Mouse (Mus musculus) lung, postnatal 0 days (tissue): ENCODE measurements around the gene Cttn. TPM values are rescaled to one million over a fixed set of nuclear protein-coding genes. Genes with fewer than 3 reads are reported as not detected.
A peak's percentile ranks its signal among the peaks of the same experiment; 100 is the strongest.

Experiments used
- ATAC-seq: fragments of 200-750 bp; cut with Nextera tagmentation; 2 replicates; pipeline ENCODE4 v1.8.0; 2017; ENCODE audit warnings: moderate library complexity
- DNase-seq: peaks from one replicate; pipeline ENCODE4 v3.0.0-alpha.2; 2016; ENCODE audit warnings: low spot score
- H3K27ac ChIP-seq: fragments of 300-500 bp; sonication (generic); 2 replicates; pipeline ENCODE4 v1.5.1; 2014; ENCODE audit warnings: antibody characterized with exemption, mild to moderate bottlenecking, low read length, mixed read lengths
- H3K27me3 ChIP-seq: fragments of 300-500 bp; sonication (generic); replicated peaks from 2 replicates; pipeline ENCODE4 v1.6.1; 2014; ENCODE audit warnings: low read length, mixed read lengths; ENCODE audit not compliant: insufficient read depth
- H3K36me3 ChIP-seq: fragments of 300-500 bp; sonication (generic); 2 replicates; pipeline ENCODE4 v1.6.1; 2014; ENCODE audit warnings: low read length, mixed read lengths; ENCODE audit not compliant: insufficient read depth
- H3K4me1 ChIP-seq: fragments of 300-500 bp; sonication (generic); 2 replicates; pipeline ENCODE4 v1.6.1; 2014; ENCODE audit warnings: antibody characterized with exemption, low read depth, low read length, mixed read lengths; ENCODE audit not compliant: insufficient read depth
- H3K4me2 ChIP-seq: fragments of 300-500 bp; sonication (generic); replicated peaks from 2 replicates; pipeline ENCODE4 v1.6.1; 2014; ENCODE audit warnings: low read depth, mild to moderate bottlenecking, low read length, moderate library complexity, mixed read lengths
- H3K4me3 ChIP-seq: fragments of 300-500 bp; sonication (generic); 2 replicates; pipeline ENCODE4 v1.5.1; 2014; ENCODE audit warnings: low read depth, low read length
- H3K9ac ChIP-seq: fragments of 300-500 bp; sonication (generic); replicated peaks from 2 replicates; pipeline ENCODE4 v1.6.1; 2014; ENCODE audit warnings: low read depth, mild to moderate bottlenecking
- H3K9me3 ChIP-seq: fragments of 300-500 bp; sonication (generic); 2 replicates; pipeline ENCODE4 v1.6.1; 2016; ENCODE audit warnings: low read length, mixed read lengths
- CTCF ChIP-seq: IDR thresholded peaks from 2 replicates; pipeline ENCODE4 v1.5.1; 2016; ENCODE audit warnings: antibody characterized with exemption, mild to moderate bottlenecking
- EP300 ChIP-seq: IDR thresholded peaks from 2 replicates; pipeline ENCODE4 v1.6.1; 2016; ENCODE audit warnings: antibody characterized with exemption, mild to moderate bottlenecking, control low read depth
- WGBS: fragments of 180-500 bp; shearing (Covaris S2); extraction: QIAGEN DNeasy Blood & Tissue Kit; methylation state at CpG from one replicate; pipeline ENCODE4 v1.1.7; 2014; 5-methylcytosine and 5-hydroxymethylcytosine counted together
- polyA plus RNA-seq: library from polyadenylated mRNA; unstranded; fragments of >200 nt; fragmentation: Nextera tagmentation; extraction: Ambion mirVana; gene quantifications from 2 replicates; pipeline ENCODE4 v1.2.1, GENCODE M21; 2015

The Cttn gene
- polyA plus RNA-seq, 1 experiment from 2014 or later, result 128 TPM

DNA sequence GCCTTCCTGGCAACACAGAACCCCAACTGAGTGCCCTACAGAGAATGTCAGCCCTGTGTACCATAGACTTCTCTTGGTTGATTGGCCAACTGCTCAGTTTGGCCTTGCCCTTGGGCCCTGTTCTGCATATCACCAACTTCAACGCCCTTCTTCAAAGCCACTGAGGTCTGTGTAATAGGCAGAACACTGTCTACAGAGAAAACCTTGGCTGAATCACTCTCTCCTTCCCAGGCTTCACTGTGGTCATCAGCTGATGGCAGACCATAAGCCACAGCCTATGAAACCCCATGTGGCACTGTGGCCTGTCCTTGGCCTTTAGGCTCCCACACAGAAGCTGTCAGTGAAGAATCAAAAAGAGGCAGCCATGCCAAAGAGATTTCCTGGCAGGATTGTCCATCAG lies 11.9 kb downstream of the Cttn start:
- no peak for ATAC-seq

DNA sequence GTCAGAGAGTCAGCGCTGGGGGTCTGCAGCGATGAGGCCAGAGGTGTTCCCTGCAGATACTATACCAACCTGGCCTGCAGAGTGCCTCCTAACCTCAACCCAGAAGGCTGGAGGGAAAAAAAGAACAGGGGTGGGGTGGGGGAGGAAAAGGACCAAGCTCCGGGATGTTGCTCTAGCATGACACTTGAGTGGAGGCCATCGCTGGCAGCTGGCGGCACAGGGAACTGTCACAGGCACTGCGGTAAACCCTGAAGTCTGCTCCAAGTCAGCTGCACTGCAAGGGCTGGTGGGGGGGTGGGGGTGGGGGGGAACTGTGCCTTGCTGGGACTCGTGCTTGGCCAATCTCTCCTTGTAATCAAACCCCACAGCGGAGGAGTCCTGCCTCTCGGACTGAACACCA lies 20.1 kb downstream of the Cttn start:
- Histone ChIP-seq H3K9me3 (no peaks in the 10 kb centered on the region), H3K27me3 (no peaks in the 10 kb centered on the region), H3K27ac (no peak overlapping the region), H3K4me2 (no peak overlapping the region), H3K4me3 (no peak overlapping the region), H3K36me3 (peaks cover 49% of the 10 kb centered on the region), H3K4me1 (no peaks in the 10 kb centered on the region), H3K9ac (no peak overlapping the region)
- no peak for DNase-seq
- TF ChIP-seq EP300, result no peak
- no peak for TF ChIP-seq CTCF
- ATAC-seq, result no peak
- WGBS, result 87% methylated on average over 9 of the region's 9 CpGs

More for the DNA sequence above, 11.9 kb downstream of the Cttn start:
- Histone ChIP-seq H3K4me1 (no peaks in the 10 kb centered on the region), H3K9ac (no peak overlapping the region), H3K27ac (no peak overlapping the region), H3K27me3 (no peaks in the 10 kb centered on the region), H3K4me3 (no peak overlapping the region), H3K9me3 (no peaks in the 10 kb centered on the region), H3K4me2 (no peak overlapping the region), H3K36me3 (peaks cover 83% of the 10 kb centered on the region)
- TF ChIP-seq EP300, result no peak
- no peak for TF ChIP-seq CTCF
- WGBS, result 92% methylated on average over 1 of the region's 1 CpGs
- DNase-seq, result no peak

- Histone ChIP-seq H3K9ac (no peak overlapping the region), H3K4me2 (no peak overlapping the region), H3K27me3 (no peaks in the 10 kb centered on the region), H3K9me3 (no peaks in the 10 kb centered on the region), H3K36me3 (peaks cover 48% of the 10 kb centered on the region), H3K27ac (no peak overlapping the region), H3K4me1 (no peaks in the 10 kb centered on the region), H3K4me3 (no peak overlapping the region)
- TF ChIP-seq CTCF, result no peak
- no peak for TF ChIP-seq EP300
- peak; percentile 45 for DNase-seq
- 74% methylated on average over 13 of the region's 13 CpGs for WGBS
- ATAC-seq, result peak; percentile 78
These were observed 20.9 kb downstream of the Cttn start for GRCm38 (mm10) chr7:144449637-144450570.

GRCm38 (mm10) chr7:144448186-144448585 lies 22.6 kb downstream of the Cttn start:
- WGBS, result 92% methylated on average over 1 of the region's 1 CpGs
- Histone ChIP-seq H3K27me3 (no peaks in the 10 kb centered on the region), H3K4me2 (no peak overlapping the region), H3K27ac (no peak overlapping the region), H3K9ac (no peak overlapping the region), H3K4me1 (no peaks in the 10 kb centered on the region), H3K36me3 (peaks cover 37% of the 10 kb centered on the region; the same call in 1 of the 2 replicates), H3K4me3 (no peak overlapping the region), H3K9me3 (no peaks in the 10 kb centered on the region)
- DNase-seq (no peak), ATAC-seq (no peak)
- TF ChIP-seq EP300 (no peak), CTCF (no peak)

DNA sequence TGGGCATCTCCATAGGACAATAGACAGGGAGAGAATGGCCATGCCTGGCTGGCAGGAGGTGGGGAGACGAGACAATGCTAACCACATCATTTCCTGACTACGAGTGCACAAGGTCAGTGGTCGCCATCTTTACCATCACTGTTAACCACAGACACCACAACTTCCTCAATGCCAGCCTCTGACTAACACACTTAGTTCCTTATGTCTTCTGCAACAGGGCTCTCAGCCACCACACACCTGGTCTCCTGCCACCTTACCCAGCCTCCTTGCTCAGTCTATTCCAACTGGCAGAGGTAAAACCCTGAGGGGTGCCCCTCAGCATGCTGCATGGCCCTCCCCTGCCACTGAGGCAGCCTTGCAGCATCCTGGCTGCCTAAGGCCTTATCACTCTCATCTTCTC lies 23.7 kb downstream of the Cttn start:
- Histone ChIP-seq H3K9me3 (no peaks in the 10 kb centered on the region), H3K27ac (no peak overlapping the region), H3K4me3 (no peak overlapping the region), H3K4me2 (no peak overlapping the region), H3K27me3 (no peaks in the 10 kb centered on the region), H3K9ac (no peak overlapping the region), H3K4me1 (no peaks in the 10 kb centered on the region), H3K36me3 (peaks cover 28% of the 10 kb centered on the region; the same call in 1 of the 2 replicates)
- WGBS, result 73% methylated on average over 3 of the region's 3 CpGs
- no peak for DNase-seq
- TF ChIP-seq CTCF, result no peak
- no peak for ATAC-seq

DNA sequence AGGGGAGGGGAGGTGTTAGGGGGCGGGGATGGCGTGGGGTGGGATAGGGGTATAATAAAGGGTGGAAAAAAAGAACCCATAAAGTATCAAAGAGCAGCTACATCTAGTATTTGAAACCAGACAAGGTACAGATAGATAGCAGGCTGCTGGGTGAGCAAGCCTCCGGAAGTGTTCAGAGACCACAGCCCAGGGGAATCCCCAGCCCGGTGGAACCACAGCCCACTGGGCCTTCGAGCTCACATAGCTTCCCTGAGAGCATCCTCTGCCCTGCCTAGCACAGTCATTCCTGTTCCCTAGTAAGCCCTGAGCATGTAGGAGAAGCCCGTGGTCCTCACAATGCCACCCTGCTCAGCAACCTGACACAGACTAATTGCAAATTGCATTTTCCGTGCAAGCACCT lies 26.0 kb downstream of the Cttn start:
- ATAC-seq (no peak), DNase-seq (no peak)
- no peak overlapping the region for H3K4me3 ChIP-seq
- H3K9ac ChIP-seq, result no peak overlapping the region
- no peaks in the 10 kb centered on the region for H3K9me3 ChIP-seq
- no peak overlapping the region for H3K27ac ChIP-seq
- no peaks in the 10 kb centered on the region for H3K27me3 ChIP-seq
- no peaks in the 10 kb centered on the region for H3K4me1 ChIP-seq
- 86% methylated on average over 7 of the region's 7 CpGs for WGBS
- peaks cover 42% of the 10 kb centered on the region for H3K36me3 ChIP-seq
- TF ChIP-seq EP300 (no peak), CTCF (no peak)
- no peak overlapping the region for H3K4me2 ChIP-seq
